Mouse (Mus musculus) heart, adult 2 months (tissue): Measurements from ENCODE around the gene Zgrf1. TPM values are rescaled to one million over a fixed set of nuclear protein-coding genes. Genes with fewer than 3 reads are reported as not detected.

ENCODE experiments used
- DNase-seq, 2 experiments: peaks; one replicate each; pipeline ENCODE4 v3.0.0; 2021
- H3K27ac ChIP-seq: fragments of 200-600 bp; 2 replicates; pipeline ENCODE4 v1.8.1; 2022
- H3K27me3 ChIP-seq: fragments of 200-500 bp; 2 replicates; pipeline ENCODE4 v1.6.1; 2012; ENCODE audit warnings: mild to moderate bottlenecking, low read length, inconsistent platforms, mixed read lengths; ENCODE audit not compliant: control insufficient read depth, insufficient read depth
- H3K36me3 ChIP-seq: fragments of 200-500 bp; 2 replicates; pipeline ENCODE4 v1.6.1; 2012; ENCODE audit warnings: low read length, inconsistent platforms; ENCODE audit not compliant: control insufficient read depth, insufficient read depth
- H3K4me1 ChIP-seq: fragments of 200-500 bp; 2 replicates; pipeline ENCODE4 v1.6.1; 2011; ENCODE audit warnings: low read length; ENCODE audit not compliant: control insufficient read depth, insufficient read depth
- H3K4me3 ChIP-seq: fragments of 200-600 bp; 2 replicates; pipeline ENCODE4 v1.8.1; 2022
- H3K79me2 ChIP-seq: fragments of 200-500 bp; replicated peaks from 2 replicates; pipeline ENCODE4 v1.6.1; 2012; ENCODE audit warnings: mild to moderate bottlenecking, inconsistent platforms, low read length, moderate library complexity, mixed read lengths; ENCODE audit not compliant: control insufficient read depth, insufficient read depth
- H3K9ac ChIP-seq: fragments of 200-500 bp; 2 replicates; pipeline ENCODE4 v1.6.1; 2012; ENCODE audit warnings: low read depth, mild to moderate bottlenecking, control low read depth, inconsistent platforms, low read length, mixed read lengths
- CTCF ChIP-seq: fragments of 200-600 bp; IDR thresholded peaks from 2 replicates; pipeline ENCODE4 v1.8.1; 2022; ENCODE audit warnings: antibody characterized with exemption, mild to moderate bottlenecking, moderate library complexity
- EP300 ChIP-seq: fragments of 200-500 bp; IDR thresholded peaks from 2 replicates; pipeline ENCODE4 v1.6.1; 2011; ENCODE audit warnings: low read depth, low read length, control low read depth; ENCODE audit not compliant: insufficient read depth
- POLR2A ChIP-seq: fragments of 200-500 bp; IDR thresholded peaks from 2 replicates; pipeline ENCODE4 v1.6.1; 2011; ENCODE audit warnings: mild to moderate bottlenecking, low read depth, low read length, control low read depth; ENCODE audit not compliant: insufficient read depth
- WGBS: fragments of 180-500 bp; shearing (Covaris S2); methylation state at CpG from one replicate; pipeline ENCODE4 v1.1.7; 2018; 5-methylcytosine and 5-hydroxymethylcytosine counted together
- intact Hi-C: fragments of 180-260 bp; cut with DNase I; formaldehyde crosslinking; loops from one replicate; pipeline ENCODE4 v1.15.1; 2025
- polyA plus RNA-seq: library from polyadenylated mRNA; depleted of rRNA; stranded (reverse); fragments of >200 nt; gene quantifications from 2 replicates; pipeline ENCODE4 v1.2.3, GENCODE M21; 2012
- total RNA-seq, 2 experiments: library from RNA; stranded (reverse); gene quantifications; 2 replicates each; pipeline ENCODE4 v1.2.3; 2021

The Zgrf1 gene
- total and polyA plus RNA-seq, 3 experiments, result 0.27 to 0.66 (median 0.47) TPM

- Histone ChIP-seq H3K9ac (no peak overlapping the region), H3K79me2 (no peaks in the 10 kb centered on the region), H3K36me3 (no peaks in the 10 kb centered on the region), H3K27ac (no peak overlapping the region), H3K4me1 (no peaks in the 10 kb centered on the region; the same call in 1 of the 2 replicates), H3K27me3 (peaks cover 42% of the 10 kb centered on the region), H3K4me3 (no peak overlapping the region)
- intact Hi-C loops, result loop anchor here (10.0 kb wide), 1 partner anchor 1583 kb away; no protein-coding TSS in a partner anchor
- 5% methylated on average over 10 of the region's 10 CpGs for WGBS
- DNase-seq, result peak; percentile 9 to 27
- TF ChIP-seq EP300 (no peak), POLR2A (no peak), CTCF (no peak)
Observed at GRCm38 (mm10) chr3:127631582-127631981, 78.3 kb downstream of the Zgrf1 start.

DNA sequence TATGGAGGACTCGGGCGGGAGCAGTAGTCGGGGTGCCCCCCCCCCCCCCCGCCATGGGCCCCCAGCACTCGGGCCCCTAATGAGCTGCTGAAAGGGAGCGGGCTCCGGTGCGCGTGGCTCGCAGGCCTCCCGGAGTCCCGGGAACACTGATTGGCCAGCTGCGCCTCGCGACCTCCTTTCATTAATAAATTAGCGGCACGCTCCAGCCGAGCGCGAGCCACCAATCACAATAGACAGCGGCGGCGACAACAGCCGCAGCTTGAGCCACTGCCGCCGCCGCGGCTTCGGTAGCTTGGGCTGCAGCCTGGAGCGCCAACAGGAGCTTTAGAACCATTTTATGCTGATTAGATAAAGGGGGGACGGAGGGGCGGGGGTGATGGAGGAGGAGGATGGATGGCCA lies 79.2 kb downstream of the Zgrf1 start:
- Histone ChIP-seq H3K4me3 (peak overlapping the region; percentile 52), H3K79me2 (no peaks in the 10 kb centered on the region), H3K4me1 (no peaks in the 10 kb centered on the region; the same call in 1 of the 2 replicates), H3K27me3 (peaks cover 38% of the 10 kb centered on the region), H3K36me3 (no peaks in the 10 kb centered on the region), H3K9ac (no peak overlapping the region), H3K27ac (no peak overlapping the region)
- intact Hi-C loops, result loop anchor here (10.0 kb wide), 1 partner anchor 1582 kb away; no protein-coding TSS in a partner anchor
- TF ChIP-seq CTCF (no peak), EP300 (no peak), POLR2A (no peak)
- peak; percentile 19 to 42 for DNase-seq
- 2% methylated on average over 32 of the region's 32 CpGs for WGBS

DNA sequence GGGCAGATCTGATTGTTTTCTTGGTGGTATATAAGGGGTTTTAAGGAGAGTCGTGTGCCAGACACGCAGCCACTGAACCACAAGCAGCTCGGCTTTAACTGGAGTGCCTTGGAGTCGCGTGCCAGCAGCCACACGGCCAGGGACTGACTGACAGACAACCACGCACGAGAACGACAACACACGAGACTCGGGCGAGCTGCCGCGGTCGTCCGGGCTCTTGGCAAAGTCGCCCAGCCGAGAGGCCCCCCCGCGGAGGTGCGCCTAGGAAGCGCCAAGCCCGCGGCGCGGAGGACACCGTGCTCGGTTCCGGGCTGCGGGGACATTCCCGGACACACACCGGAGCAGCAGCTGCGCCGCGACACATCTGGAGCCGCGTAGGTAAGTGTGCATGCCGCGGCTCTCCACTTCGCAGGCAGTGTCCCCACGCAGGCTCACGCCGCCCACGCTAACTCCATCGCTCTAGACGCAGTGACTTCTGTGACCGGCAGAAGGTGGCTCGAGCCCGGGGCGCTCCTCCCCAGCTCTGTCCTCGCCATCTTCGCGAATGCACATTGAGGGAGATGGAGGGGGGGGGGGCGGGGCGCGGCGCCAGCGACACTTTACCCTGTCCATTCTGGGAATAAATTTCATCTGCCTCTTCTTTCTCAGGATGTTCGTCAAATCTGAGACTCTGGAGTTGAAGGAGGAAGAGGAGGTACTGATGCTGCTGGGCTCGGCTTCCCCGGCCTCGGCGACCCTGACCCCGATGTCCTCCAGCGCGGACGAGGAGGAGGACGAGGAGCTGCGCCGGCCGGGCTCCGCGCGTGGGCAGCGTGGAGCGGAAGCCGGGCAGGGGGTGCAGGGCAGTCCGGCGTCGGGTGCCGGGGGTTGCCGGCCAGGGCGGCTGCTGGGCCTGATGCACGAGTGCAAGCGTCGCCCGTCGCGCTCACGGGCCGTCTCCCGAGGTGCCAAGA lies 80.1 kb downstream of the Zgrf1 start, which contains the start of gene Neurog2:
Neurog2 (plus strand) TSS at position 56 of the 953 bp plus-strand sequence.
- Histone ChIP-seq H3K27me3 (peaks cover 35% of the 10 kb centered on the region), H3K27ac (no peak within 1 kb of the TSS), H3K79me2 (no peaks in the 10 kb centered on the region), H3K9ac (peak within 1 kb of the TSS; percentile 19; the same call in 1 of the 2 replicates), H3K4me1 (no peaks in the 10 kb centered on the region; the same call in 1 of the 2 replicates), H3K4me3 (peak within 1 kb of the TSS; percentile 52), H3K36me3 (no peaks in the 10 kb centered on the region)
- TF ChIP-seq POLR2A, result no peak
- TF ChIP-seq EP300, result no peak
- no peak for TF ChIP-seq CTCF
- DNase-seq, result peak; percentile 26 to 53
- intact Hi-C loops, result loop anchor here (10.0 kb wide), 1 partner anchor 1581 kb away; no protein-coding TSS in a partner anchor
- WGBS, result under 1% methylated on average over 91 of the region's 92 CpGs

GRCm38 (mm10) chr3:127634101-127634983 lies 81.1 kb downstream of the Zgrf1 start:
- 2% methylated on average over 58 of the region's 58 CpGs for WGBS
- Histone ChIP-seq H3K27me3 (peaks cover 30% of the 10 kb centered on the region), H3K36me3 (no peaks in the 10 kb centered on the region), H3K4me1 (no peaks in the 10 kb centered on the region; the same call in 1 of the 2 replicates), H3K27ac (no peak overlapping the region), H3K79me2 (no peaks in the 10 kb centered on the region), H3K4me3 (peak overlapping the region; percentile 52), H3K9ac (no peak overlapping the region)
- intact Hi-C loops, result loop anchor here (10.0 kb wide), 1 partner anchor 1580 kb away; no protein-coding TSS in a partner anchor
- TF ChIP-seq CTCF, result no peak; the same call in 1 of the 2 replicates
- TF ChIP-seq POLR2A, result no peak
- TF ChIP-seq EP300, result no peak
- peak; percentile 75 to 83 for DNase-seq

GRCm38 (mm10) chr3:127634984-127635349 lies 81.7 kb downstream of the Zgrf1 start:
- intact Hi-C loops, result loop anchor here (10.0 kb wide), 1 partner anchor 1580 kb away; no protein-coding TSS in a partner anchor
- Histone ChIP-seq H3K27me3 (peaks cover 34% of the 10 kb centered on the region), H3K27ac (no peak overlapping the region), H3K4me3 (no peak overlapping the region), H3K79me2 (no peaks in the 10 kb centered on the region), H3K36me3 (no peaks in the 10 kb centered on the region), H3K4me1 (no peaks in the 10 kb centered on the region; the same call in 1 of the 2 replicates), H3K9ac (no peak overlapping the region)
- DNase-seq, result no peak
- no peak for TF ChIP-seq CTCF
- no peak for TF ChIP-seq POLR2A
- no peak for TF ChIP-seq EP300
- 14% methylated on average over 3 of the region's 3 CpGs for WGBS
